Mouse (Mus musculus) kidney, adult 2 months (tissue): Measurements from ENCODE around the gene Mast3. TPM values are rescaled to one million over a fixed set of nuclear protein-coding genes. Genes with fewer than 3 reads are reported as not detected.

ENCODE experiments used
- DNase-seq: peaks from one replicate; pipeline ENCODE4 v3.0.0; 2021
- H3K27ac ChIP-seq: fragments of 200-500 bp; 2 replicates; pipeline ENCODE4 v1.5.1; 2012; ENCODE audit warnings: low read depth, low read length, control low read depth, inconsistent platforms; ENCODE audit not compliant: insufficient read depth
- H3K27me3 ChIP-seq: fragments of 200-500 bp; replicated peaks from 2 replicates; pipeline ENCODE4 v1.6.1; 2012; ENCODE audit warnings: mild to moderate bottlenecking, moderate library complexity, low read length, inconsistent platforms; ENCODE audit not compliant: control insufficient read depth, insufficient read depth
- H3K36me3 ChIP-seq: fragments of 200-500 bp; 2 replicates; pipeline ENCODE4 v1.6.1; 2012; ENCODE audit warnings: mild to moderate bottlenecking, moderate library complexity, low read length, inconsistent platforms; ENCODE audit not compliant: control insufficient read depth, insufficient read depth
- H3K4me1 ChIP-seq: fragments of 200-500 bp; 2 replicates; pipeline ENCODE4 v1.6.1; 2011; ENCODE audit warnings: low read length; ENCODE audit not compliant: control insufficient read depth, insufficient read depth
- H3K4me3 ChIP-seq: fragments of 200-500 bp; 2 replicates; pipeline ENCODE4 v1.5.1; 2011; ENCODE audit warnings: mild to moderate bottlenecking, low read depth, low read length, control low read depth; ENCODE audit not compliant: insufficient read depth
- CTCF ChIP-seq: fragments of 200-500 bp; conservative IDR thresholded peaks from 2 replicates; pipeline ENCODE4 v1.5.1; 2011; ENCODE audit warnings: low read depth, mild to moderate bottlenecking, control low read depth, low read length, moderate library complexity, mixed read lengths; ENCODE audit not compliant: insufficient read depth, insufficient read length
- POLR2A ChIP-seq: fragments of 200-500 bp; IDR thresholded peaks from one replicate; pipeline ENCODE4 v1.6.1; 2011; ENCODE audit warnings: low read depth, low read length, control low read depth
- WGBS: fragments of 180-500 bp; shearing (Covaris S2); methylation state at CpG from one replicate; pipeline ENCODE4 v1.1.7; 2018; 5-methylcytosine and 5-hydroxymethylcytosine counted together
- polyA plus RNA-seq: library from polyadenylated mRNA; depleted of rRNA; stranded (reverse); fragments of >200 nt; gene quantifications from 2 replicates; pipeline ENCODE4 v1.2.3, GENCODE M21; 2012

Gene Mast3
- polyA plus RNA-seq, 1 experiment, result 25.3 TPM

DNA sequence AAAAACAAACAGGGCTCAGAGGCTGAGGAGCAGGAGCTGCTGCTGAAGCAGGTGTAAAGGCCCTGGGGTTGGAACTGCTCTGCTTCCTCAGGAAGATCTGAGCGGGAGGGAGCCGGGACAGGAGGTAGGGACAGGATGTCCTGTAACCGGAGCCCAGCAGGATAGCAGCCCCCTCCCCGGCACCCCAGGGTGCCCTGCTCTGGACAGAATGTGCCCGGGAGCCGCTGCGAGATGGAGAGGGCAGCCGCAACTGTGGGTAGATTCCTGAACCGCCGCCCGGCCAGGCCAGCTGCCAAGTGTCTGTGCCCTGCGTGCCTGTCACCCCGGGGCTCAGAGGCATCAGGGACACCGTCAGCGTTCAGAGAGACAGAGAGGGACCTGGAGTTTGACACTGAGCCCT is 28.7 kb upstream of the Mast3 start:
- peak overlapping the region; percentile 58 for H3K27ac ChIP-seq
- H3K27me3 ChIP-seq, result no peaks in the 10 kb centered on the region
- H3K4me3 ChIP-seq, result no peak overlapping the region
- DNase-seq, result peak; percentile 82
- H3K4me1 ChIP-seq, result peaks cover 8% of the 10 kb centered on the region
- no peaks in the 10 kb centered on the region for H3K36me3 ChIP-seq
- 29% methylated on average over 15 of the region's 15 CpGs for WGBS
- no peak for TF ChIP-seq CTCF
- TF ChIP-seq POLR2A, result no peak

DNA sequence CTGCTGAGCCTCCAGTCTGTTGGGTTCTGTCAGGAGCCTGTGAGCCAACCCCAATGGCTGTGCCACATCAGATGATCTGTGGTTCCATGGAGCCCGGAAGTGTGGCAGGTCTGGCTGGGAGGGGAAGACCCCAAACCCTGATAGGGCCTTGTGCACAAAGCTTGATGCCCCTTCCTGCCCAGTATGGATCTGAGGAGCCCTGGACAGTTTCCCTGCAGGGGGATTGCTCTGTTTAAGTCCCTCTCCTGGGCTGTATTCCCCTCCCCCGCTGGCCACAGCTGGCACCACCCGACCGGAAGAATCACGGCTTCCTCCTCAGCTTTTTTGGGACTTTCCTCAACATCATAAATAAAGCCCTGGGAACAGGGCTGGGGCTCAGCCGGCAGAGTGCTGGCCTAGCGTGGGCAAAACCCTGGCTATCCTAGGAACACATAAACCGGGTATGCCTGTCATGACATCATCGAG is 28.2 kb upstream of the Mast3 start:
- WGBS, result 33% methylated on average over 9 of the region's 9 CpGs
- TF ChIP-seq CTCF (no peak), POLR2A (no peak)
- Histone ChIP-seq H3K4me3 (no peak overlapping the region), H3K27ac (peak overlapping the region; percentile 58), H3K36me3 (no peaks in the 10 kb centered on the region), H3K27me3 (no peaks in the 10 kb centered on the region), H3K4me1 (peaks cover 8% of the 10 kb centered on the region)
- DNase-seq, result peak; percentile 73

DNA sequence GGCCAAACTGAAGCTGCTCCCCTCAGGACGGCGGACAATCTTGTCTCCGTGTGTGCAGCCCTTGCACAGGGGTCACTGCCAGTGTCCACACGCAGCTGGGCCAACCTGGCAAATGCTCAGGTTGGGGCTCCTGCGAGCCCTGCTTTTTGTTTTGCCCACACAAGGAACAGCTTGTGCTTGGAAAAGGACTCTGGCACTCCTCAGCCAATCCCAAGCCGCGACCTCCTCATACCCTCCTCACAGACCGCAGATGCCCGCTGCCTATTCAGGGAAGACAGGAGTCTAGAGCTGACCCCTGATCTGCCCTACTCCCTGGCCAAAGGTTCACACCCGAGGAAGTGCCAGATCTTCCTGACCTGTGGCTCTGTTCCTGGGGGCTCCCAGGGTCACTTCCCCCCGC is 27.5 kb upstream of the Mast3 start:
- Histone ChIP-seq H3K27ac (peak overlapping the region; percentile 47), H3K4me3 (no peak overlapping the region), H3K4me1 (peaks cover 8% of the 10 kb centered on the region), H3K27me3 (no peaks in the 10 kb centered on the region), H3K36me3 (no peaks in the 10 kb centered on the region)
- 55% methylated on average over 11 of the region's 11 CpGs for WGBS
- TF ChIP-seq CTCF (no peak), POLR2A (no peak)
- peak; percentile 21 for DNase-seq

DNA sequence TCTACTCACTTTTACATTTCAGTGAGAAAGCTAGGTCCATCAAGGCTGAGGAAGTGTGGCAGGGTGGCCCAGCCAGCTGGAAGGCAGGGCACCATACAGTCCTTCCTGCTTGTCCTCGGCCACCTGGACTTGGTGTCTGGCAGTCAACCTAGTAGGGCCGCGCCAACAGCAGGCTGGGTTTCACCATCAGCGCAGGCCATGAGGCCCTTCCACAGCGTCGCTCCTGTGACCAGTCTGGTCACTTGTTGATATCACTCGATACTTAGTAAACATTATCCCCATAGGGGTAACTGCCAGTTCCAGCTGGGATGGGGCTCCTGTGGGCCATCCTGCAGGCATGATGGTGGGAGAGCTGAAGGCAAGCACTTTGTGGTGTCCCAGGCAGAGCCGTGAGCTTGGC is 26.7 kb upstream of the Mast3 start:
- TF ChIP-seq CTCF, result no peak
- TF ChIP-seq POLR2A, result no peak
- Histone ChIP-seq H3K4me1 (peaks cover 8% of the 10 kb centered on the region), H3K27ac (no peak overlapping the region), H3K4me3 (no peak overlapping the region), H3K27me3 (no peaks in the 10 kb centered on the region), H3K36me3 (no peaks in the 10 kb centered on the region)
- no peak for DNase-seq
- WGBS, result 89% methylated on average over 8 of the region's 8 CpGs

DNA sequence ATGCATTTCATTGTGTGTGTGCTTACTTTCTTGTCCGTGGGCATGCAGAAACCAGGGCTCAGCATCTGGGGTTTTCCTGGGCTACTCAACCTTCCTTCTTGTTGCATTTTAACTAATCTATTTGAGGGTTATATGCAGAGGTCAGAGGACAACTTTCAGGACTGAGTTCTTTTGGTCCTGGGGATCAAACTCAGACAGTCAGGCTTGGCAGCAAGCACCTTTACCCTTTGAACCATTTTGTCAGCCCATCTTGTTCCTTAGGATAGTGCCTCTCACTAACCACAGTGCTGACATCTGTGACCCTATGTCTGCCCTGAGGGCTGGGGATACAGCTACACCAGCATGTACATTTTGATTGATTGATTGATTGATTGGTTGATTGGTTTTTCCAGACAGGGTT is 22.9 kb upstream of the Mast3 start:
- TF ChIP-seq CTCF (no peak), POLR2A (no peak)
- Histone ChIP-seq H3K4me1 (peaks cover 1% of the 10 kb centered on the region; the same call in 1 of the 2 replicates), H3K27me3 (no peaks in the 10 kb centered on the region), H3K4me3 (no peak overlapping the region), H3K27ac (no peak overlapping the region), H3K36me3 (no peaks in the 10 kb centered on the region)
- peak; percentile 56 for DNase-seq
- 48% methylated on average over 1 of the region's 1 CpGs for WGBS

DNA sequence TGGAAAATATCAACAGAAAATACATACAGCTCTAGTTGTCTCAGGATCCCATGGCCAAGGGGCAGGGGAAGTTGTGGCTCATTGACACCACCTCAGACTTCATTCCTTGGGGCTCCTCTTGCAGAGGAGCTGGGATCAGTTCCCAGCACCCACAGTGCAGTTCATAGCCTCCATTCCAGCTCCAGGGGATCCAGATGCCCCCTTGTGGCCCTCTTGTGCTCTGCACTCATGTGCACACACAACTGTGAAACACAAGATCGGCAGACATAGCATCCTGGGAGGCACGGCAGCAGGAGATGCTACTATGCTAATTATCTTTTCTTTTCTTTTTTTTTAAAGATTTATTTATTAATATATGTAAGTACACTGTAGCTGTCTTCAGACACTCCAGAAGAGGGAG is 22.2 kb upstream of the Mast3 start:
- 85% methylated on average over 2 of the region's 2 CpGs for WGBS
- Histone ChIP-seq H3K4me3 (no peak overlapping the region), H3K36me3 (no peaks in the 10 kb centered on the region), H3K4me1 (no peaks in the 10 kb centered on the region), H3K27me3 (no peaks in the 10 kb centered on the region), H3K27ac (no peak overlapping the region)
- DNase-seq, result no peak
- TF ChIP-seq CTCF, result no peak
- no peak for TF ChIP-seq POLR2A

DNA sequence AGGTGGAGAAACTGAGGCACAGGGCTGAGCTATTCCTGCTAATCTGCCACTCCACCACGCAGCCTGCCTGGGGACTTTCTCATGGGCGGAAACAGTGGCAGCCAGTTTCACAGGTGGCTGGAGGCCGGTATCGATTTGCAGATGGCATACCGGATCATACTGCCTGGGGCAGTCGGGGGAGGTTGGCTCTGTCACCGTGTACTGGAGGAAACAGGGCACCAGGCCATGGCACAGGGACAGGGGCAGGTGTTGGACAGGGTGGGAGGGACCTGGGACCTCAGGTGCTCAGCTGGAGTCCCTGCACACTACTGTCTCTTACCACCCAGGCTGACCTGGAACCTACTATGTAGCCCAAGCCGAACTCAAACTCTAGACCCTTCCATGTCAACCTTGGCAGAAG is 21.0 kb upstream of the Mast3 start:
- 47% methylated on average over 8 of the region's 8 CpGs for WGBS
- H3K36me3 ChIP-seq, result no peaks in the 10 kb centered on the region
- no peak overlapping the region for H3K4me3 ChIP-seq
- DNase-seq, result no peak
- TF ChIP-seq POLR2A (no peak), CTCF (no peak)
- no peaks in the 10 kb centered on the region for H3K4me1 ChIP-seq
- no peaks in the 10 kb centered on the region for H3K27me3 ChIP-seq
- no peak overlapping the region for H3K27ac ChIP-seq
